Comparison of ENCODE assay signal across 8 mouse cellular contexts in genomic region chr6:58596294-58596653, GRCm38 (mm10). TPM values are rescaled to one million over a fixed set of nuclear protein-coding genes. Genes with fewer than 3 reads are reported as not detected.
A peak's percentile ranks its signal among the peaks of the same experiment; 100 is the strongest.
DNase-seq lines count a peak whose midpoint lies in the region; ATAC-seq and TF ChIP-seq lines count a peak whose summit lies in the region.

No protein-coding gene starts in this region.

- 18% methylated on average over 16 of the region's 16 CpGs for WGBS in kidney, adult 2 months
- WGBS in bone marrow, adult 2 months: 13% methylated on average over 16 of the region's 16 CpGs
- WGBS in liver, embryonic 11.5 days: 14% methylated on average over 16 of the region's 16 CpGs

- H3K4me3 ChIP-seq in kidney, adult 2 months (ENCODE audit: insufficient read depth, low read depth, low read length): peak overlapping the region; percentile 48
- peak overlapping the region; percentile 34 for H3K4me3 ChIP-seq in bone marrow, adult 2 months (replicated peaks; ENCODE audit: control insufficient read depth, low read depth, low read length)
- peak overlapping the region; percentile 49 for H3K4me3 ChIP-seq in liver, embryonic 11.5 days (ENCODE audit: low read depth, low read length)

- H3K9me3 ChIP-seq in liver, embryonic 11.5 days (ENCODE audit: control insufficient read depth, low read length): peaks cover 2% of the 10 kb centered on the region; the same call in 1 of the 2 replicates

- peak overlapping the region; percentile 74 for H3K4me2 ChIP-seq in liver, embryonic 11.5 days

- ATAC-seq in inflammation-experienced regulatory T-cells, adult 6 months: peak; percentile 71
- peak; percentile 70 for ATAC-seq in liver, embryonic 11.5 days (replicated peaks; ENCODE audit: low FRiP score)

- H3K9ac ChIP-seq in liver, embryonic 11.5 days (ENCODE audit: low read depth, low read length): peak overlapping the region; percentile 64

- peak; percentile 35 for DNase-seq in kidney, adult 2 months
- DNase-seq in kidney, adult 8-10 months: no peak
- peak; percentile 12 for DNase-seq in gastrocnemius, postnatal 10 days
- DNase-seq in liver, embryonic 11.5 days (ENCODE audit: low spot score): peak; percentile 56
- DNase-seq in natural killer cell, adult 2 months (ENCODE audit: low spot score in 2 of 2): peak; percentile 29 to 45
- peak; percentile 48 for DNase-seq in thymus, postnatal 25 days

- no peak for TF ChIP-seq CTCF in kidney, adult 2 months (conservative IDR thresholded peaks at IDR 0.05; ENCODE audit: insufficient read depth, insufficient read length, low read depth, low read length)
- no peak for TF ChIP-seq CTCF in bone marrow, adult 2 months (IDR thresholded peaks at IDR 0.05; ENCODE audit: control insufficient read depth, insufficient read depth, low read length)

- peak overlapping the region; percentile 14; the same call in 1 of the 2 replicates for H3K27ac ChIP-seq in kidney, adult 2 months (ENCODE audit: insufficient read depth, low read depth, low read length)
- H3K27ac ChIP-seq in bone marrow, adult 2 months (ENCODE audit: control insufficient read depth, insufficient read depth, low read depth, low read length, poor library complexity): peak overlapping the region; percentile 6; the same call in 1 of the 2 replicates
- peak overlapping the region; percentile 88 for H3K27ac ChIP-seq in liver, embryonic 11.5 days (ENCODE audit: low read depth, low read length)

- H3K27me3 ChIP-seq in kidney, adult 2 months (replicated peaks; ENCODE audit: control insufficient read depth, insufficient read depth, low read length): no peaks in the 10 kb centered on the region
- H3K27me3 ChIP-seq in liver, embryonic 11.5 days (replicated peaks; ENCODE audit: control insufficient read depth, insufficient read depth, low read length): no peaks in the 10 kb centered on the region

- H3K36me3 ChIP-seq in kidney, adult 2 months (ENCODE audit: control insufficient read depth, insufficient read depth, low read length): no peaks in the 10 kb centered on the region
- H3K36me3 ChIP-seq in liver, embryonic 11.5 days (ENCODE audit: control insufficient read depth, insufficient read depth, low read length): no peaks in the 10 kb centered on the region

- no peak for TF ChIP-seq POLR2A in kidney, adult 2 months (IDR thresholded peaks at IDR 0.05; ENCODE audit: low read depth, low read length)
- TF ChIP-seq POLR2A in bone marrow, adult 2 months (IDR thresholded peaks at IDR 0.05; ENCODE audit: borderline replicate concordance, control insufficient read depth, low read depth, low read length): no peak

- H3K4me1 ChIP-seq in kidney, adult 2 months (ENCODE audit: control insufficient read depth, insufficient read depth, low read length): no peaks in the 10 kb centered on the region
- no peaks in the 10 kb centered on the region for H3K4me1 ChIP-seq in bone marrow, adult 2 months (ENCODE audit: control insufficient read depth, insufficient read depth, low read length)
- no peaks in the 10 kb centered on the region for H3K4me1 ChIP-seq in liver, embryonic 11.5 days (replicated peaks; ENCODE audit: control insufficient read depth, insufficient read depth, low read length)

RNA-seq across cellular contexts. Expression of gene Abcg2, which starts 12.0 kb away (rescaled TPM):
- polyA plus RNA-seq in kidney, adult 2 months (2012; rRNA removed): 146 and 181 TPM in 2 replicates
- 80.2 and 107 TPM in 2 replicates for polyA plus RNA-seq in bone marrow, adult 2 months (2011; ENCODE audit: insufficient read depth, insufficient read length, low replicate concordance, missing spikeins)
- 10 to 100 TPM; 17.7 to 24.3 TPM for total RNA-seq in gastrocnemius, postnatal 10 days (2021)
- 10 to 100 TPM; 12.1 to 23.4 (median 19.2) TPM for polyA plus RNA-seq in inflammation-experienced regulatory T-cells, adult 6 months (2017; shearing (Covaris generic))
- 135 and 153 TPM in 2 replicates for polyA plus RNA-seq in liver, embryonic 11.5 days (2014; fragmentation: Nextera tagmentation; extraction: Ambion mirVana)

Comparison
In these comparisons a context has a peak if more than half of its experiments do, and no peak if none do; other contexts are left out.
1. DNase-seq: peak in kidney, adult 2 months (single experiment), gastrocnemius, postnatal 10 days (single experiment), liver, embryonic 11.5 days (single experiment), natural killer cell, adult 2 months (2 of 2) and thymus, postnatal 25 days (single experiment); none in kidney, adult 8-10 months (0 of 2).
2. H3K27ac ChIP-seq: peak in every context shown above with its lines; median percentile 88 in liver, embryonic 11.5 days; 14 in kidney, adult 2 months; 6 in bone marrow, adult 2 months.
3. Peak in every context shown above with its lines, with median percentiles within 50 percentile points of each other: H3K4me3 ChIP-seq.